ENCODE assay signal across 26 mouse cellular contexts in genomic region chr17:32205345-32205744, GRCm38 (mm10). TPM values are rescaled to one million over a fixed set of nuclear protein-coding genes. Genes with fewer than 3 reads are reported as not detected.
DNase-seq lines count a peak whose midpoint lies in the region; TF ChIP-seq lines count a peak whose summit lies in the region.
"Had no signal": no experiment of that assay in that cellular context is flagged by ENCODE, and none has a peak within 500 bp of the region (broad histone marks: within the 10 kb centered on the region; RNA-seq: fewer than 3 reads in every experiment).

No protein-coding gene starts in this region.

- intact Hi-C loops in gastrocnemius, adult 2 months (cut with DNase I), result loop anchor here (5.0 kb wide), 2 partner anchors 43 to 168 kb away; partner anchors contain the start of genes Hsf2bp and Rrp1b
- intact Hi-C loops in heart, postnatal 25 days (cut with DNase I), result loop anchor here (5.0 to 10.0 kb wide), 2 partner anchors 43 to 521 kb away; no protein-coding TSS in a partner anchor

- peak overlapping the region; percentile 78 for H3K27ac ChIP-seq in gastrocnemius, adult 2 months
- H3K27ac ChIP-seq: embryonic facial prominence, embryonic 12.5 days; hindbrain, embryonic 14.5 days; left cerebral cortex, adult 2 months; limb, embryonic 12.5 days; liver, embryonic 12.5 days; midbrain, embryonic 12.5 days; neural tube, embryonic 12.5 days had no signal

- no peak overlapping the region for H3K4me3 ChIP-seq in gastrocnemius, adult 2 months
- H3K4me3 ChIP-seq: embryonic facial prominence, embryonic 12.5 days; left cerebral cortex, adult 2 months; limb, embryonic 12.5 days; liver, embryonic 12.5 days; megakaryocyte, embryonic 14.5 days; midbrain, embryonic 12.5 days; myocyte; neural tube, embryonic 12.5 days had no signal

- no peak for TF ChIP-seq CTCF in gastrocnemius, adult 2 months (IDR thresholded peaks at IDR 0.05)

- DNase-seq in gastrocnemius, adult 2 months, result no peak
- DNase-seq in gastrocnemius, adult 8-10 months (ENCODE audit: low spot score in 2 of 2), result no peak
- DNase-seq in heart, adult 9 months (ENCODE audit: low spot score in 2 of 2), result peak; percentile 55 to 67
- no peak for DNase-seq in heart, postnatal 25 days (ENCODE audit: low spot score)
- peak; percentile 16 for DNase-seq in lung, postnatal 14 days
- DNase-seq in lung, adult 18-20 months, result no peak
- peak; percentile 38 for DNase-seq in skeletal muscle tissue, adult 2 months (ENCODE audit: low read depth, low spot score)
- DNase-seq: cerebellum, adult 11-12 months; cerebellum, adult 9-11 months; embryo, embryonic 11 days; kidney, postnatal 10 days; liver, postnatal 0 days; lung, postnatal 4 days; right cerebral cortex, adult 18-20 months; thymus, adult 2 months; thymus, postnatal 36 days had no signal

RNA-seq across cellular contexts. Expression of gene Ephx3, which starts 16.0 kb away (rescaled TPM):
- under 1 TPM; 0.25 to 0.61 TPM for total RNA-seq in gastrocnemius, adult 2 months (2021)
- under 1 TPM in 2 of 4 experiments, not detected in 2; 0.24 TPM for total RNA-seq in gastrocnemius, adult 8-10 months (2022)
- 1 to 10 TPM; 1.3 TPM for total RNA-seq in heart, postnatal 25 days (2021)
- total RNA-seq: hematopoietic stem cell, adult 5-6 weeks had no signal

RNA-seq across cellular contexts. Expression of gene Notch3, which starts 38.7 kb away (rescaled TPM):
- total RNA-seq in gastrocnemius, adult 2 months (2021), result 10 to 100 TPM; 10.7 to 14.8 TPM
- 10 to 100 TPM in 1 of 4 experiments, 1 to 10 TPM in 3; 7.3 to 10.6 (median 8.4) TPM for total RNA-seq in gastrocnemius, adult 8-10 months (2022)
- total RNA-seq in heart, postnatal 25 days (2021), result 10 to 100 TPM; 23.4 to 31.1 TPM

Comparison
In these comparisons a context has a peak if more than half of its experiments do, and no peak if none do; other contexts are left out.
1. DNase-seq: peak in heart, adult 9 months (2 of 2), lung, postnatal 14 days (single experiment) and skeletal muscle tissue, adult 2 months (single experiment); none in gastrocnemius, adult 2 months (single experiment), gastrocnemius, adult 8-10 months (0 of 2), heart, postnatal 25 days (single experiment) and lung, adult 18-20 months (0 of 2).